Mouse (Mus musculus): ENCODE measurements at regions not wholly inside any gene's neighbourhood (a gene's known extent, or its start where the extent isn't known, plus 50 kb on each side); places are given as distances from the start of the nearest gene placed in this dataset.
A peak's percentile ranks its signal among the peaks of the same experiment; 100 is the strongest.
"Not testable (repeated sequence)": the region's sequence is repeated elsewhere in the genome, so short reads cannot be mapped to it uniquely, and the experiment has no call there.

DNA sequence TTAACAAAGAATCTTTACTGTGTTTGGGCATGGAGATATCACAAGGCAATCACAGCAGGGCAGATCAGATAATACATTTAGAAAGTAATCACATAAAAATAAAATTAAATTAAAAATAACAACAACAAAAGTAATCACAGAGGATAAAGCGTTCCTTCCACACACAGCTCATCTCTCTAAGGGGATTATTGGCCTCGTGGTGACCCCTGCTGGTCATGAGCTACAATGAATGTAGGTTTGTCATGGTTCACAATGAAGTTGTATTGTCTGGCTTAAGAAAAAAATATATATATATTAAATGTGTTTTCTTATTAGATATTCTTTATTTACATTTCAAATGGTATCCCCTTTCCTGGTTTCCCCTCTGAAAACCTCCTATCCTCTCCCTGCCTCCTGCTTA is 1039.1 kb upstream of the Zfp386 start:
- no peak for ATAC-seq (ENCODE audit: borderline replicate concordance, extremely low read depth, low FRiP score, low TSS enrichment)
- H3K27me3 ChIP-seq: no peaks in the 10 kb centered on the region
- 44% methylated on average over 2 of the region's 2 CpGs for WGBS

DNA sequence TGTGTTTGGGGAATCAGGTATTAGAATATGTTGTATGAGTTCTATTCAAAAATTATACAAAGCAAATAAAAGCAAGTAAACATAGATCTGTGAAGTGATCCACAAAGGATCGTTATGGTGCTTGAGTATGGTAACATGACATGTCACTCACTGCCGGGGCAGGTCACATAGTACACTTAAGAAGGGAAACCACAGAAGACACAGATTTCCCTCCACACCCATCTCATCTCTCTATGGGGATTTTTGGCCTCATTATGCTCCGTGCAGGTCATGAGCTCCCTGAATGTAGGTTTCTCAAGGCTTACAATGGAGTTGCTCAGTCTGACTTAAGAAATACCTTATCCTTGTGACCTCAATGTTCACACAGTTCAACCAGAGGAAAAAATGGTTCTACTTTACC is 1034.8 kb upstream of the Zfp386 start:
- ATAC-seq (ENCODE audit: borderline replicate concordance, extremely low read depth, low FRiP score, low TSS enrichment): no peak
- H3K9me3 ChIP-seq: no peaks in the 10 kb centered on the region; the same call in 1 of the 2 replicates
- no peaks in the 10 kb centered on the region for H3K27me3 ChIP-seq
- 80% methylated on average over 3 of the region's 3 CpGs for WGBS
- H3K4me1 ChIP-seq: no peaks in the 10 kb centered on the region
- no peak overlapping the region for H3K27ac ChIP-seq
- no peaks in the 10 kb centered on the region for H3K36me3 ChIP-seq
- no peak overlapping the region for H3K4me2 ChIP-seq
- H3K9ac ChIP-seq: no peak overlapping the region
- no peak overlapping the region for H3K4me3 ChIP-seq

More for the DNA sequence above, 1039.1 kb upstream of the Zfp386 start:
- no peaks in the 10 kb centered on the region for H3K4me1 ChIP-seq
- H3K4me3 ChIP-seq: no peak overlapping the region
- no peak overlapping the region for H3K27ac ChIP-seq
- H3K9ac ChIP-seq: no peak overlapping the region
- H3K36me3 ChIP-seq: no peaks in the 10 kb centered on the region
- H3K9me3 ChIP-seq: peaks cover 2% of the 10 kb centered on the region; the same call in 1 of the 2 replicates
- no peak overlapping the region for H3K4me2 ChIP-seq

DNA sequence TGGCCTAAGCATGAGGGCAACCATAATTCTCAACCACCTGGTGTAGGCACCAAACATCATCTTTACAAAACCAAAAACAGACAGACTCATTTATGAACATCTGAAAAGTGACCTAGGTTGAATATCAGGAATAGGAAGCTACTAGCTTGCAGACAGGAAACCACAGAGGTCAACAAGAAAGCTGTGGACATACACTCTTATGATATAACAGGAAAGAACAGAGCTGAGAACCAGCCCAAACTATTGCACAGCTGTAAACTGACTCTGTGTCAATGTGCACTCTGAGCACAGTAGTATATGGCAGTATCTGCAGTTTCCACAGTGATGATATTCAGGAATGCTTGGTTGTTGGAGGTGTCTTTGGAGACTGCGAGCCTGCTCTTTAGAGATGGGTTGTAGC is 1023.8 kb upstream of the Zfp386 start:
- H3K9ac ChIP-seq: no peak overlapping the region
- 79% methylated on average over 1 of the region's 1 CpGs for WGBS
- no peak overlapping the region for H3K4me3 ChIP-seq
- H3K36me3 ChIP-seq: no peaks in the 10 kb centered on the region
- no peaks in the 10 kb centered on the region for H3K4me1 ChIP-seq
- no peaks in the 10 kb centered on the region for H3K27me3 ChIP-seq
- H3K27ac ChIP-seq: no peak overlapping the region
- no peak overlapping the region for H3K4me2 ChIP-seq
- no peaks in the 10 kb centered on the region for H3K9me3 ChIP-seq
- ATAC-seq (ENCODE audit: borderline replicate concordance, extremely low read depth, low FRiP score, low TSS enrichment): no peak

GRCm38 (mm10) chr12:115034438-115035129 is 1012.9 kb upstream of the Zfp386 start:
- H3K4me1 ChIP-seq: no peaks in the 10 kb centered on the region
- no peak overlapping the region for H3K4me3 ChIP-seq
- no peaks in the 10 kb centered on the region for H3K9me3 ChIP-seq
- no peak overlapping the region for H3K4me2 ChIP-seq
- H3K9ac ChIP-seq: no peak overlapping the region
- no peaks in the 10 kb centered on the region for H3K27me3 ChIP-seq
- 69% methylated on average over 3 of the region's 3 CpGs for WGBS
- ATAC-seq (ENCODE audit: borderline replicate concordance, extremely low read depth, low FRiP score, low TSS enrichment): no peak
- no peak overlapping the region for H3K27ac ChIP-seq
- no peaks in the 10 kb centered on the region for H3K36me3 ChIP-seq

- no peak overlapping the region for H3K9ac ChIP-seq
- 71% methylated on average over 4 of the region's 4 CpGs for WGBS
- no peak overlapping the region for H3K4me3 ChIP-seq
- no peak for ATAC-seq (ENCODE audit: borderline replicate concordance, extremely low read depth, low FRiP score, low TSS enrichment)
- no peak overlapping the region for H3K27ac ChIP-seq
- H3K27me3 ChIP-seq: no peaks in the 10 kb centered on the region
- H3K4me2 ChIP-seq: no peak overlapping the region
- no peaks in the 10 kb centered on the region; the same call in 1 of the 2 replicates for H3K9me3 ChIP-seq
- H3K36me3 ChIP-seq: no peaks in the 10 kb centered on the region
- H3K4me1 ChIP-seq: no peaks in the 10 kb centered on the region
Measured at GRCm38 (mm10) chr12:115055080-115055479, 992.4 kb upstream of the Zfp386 start.

DNA sequence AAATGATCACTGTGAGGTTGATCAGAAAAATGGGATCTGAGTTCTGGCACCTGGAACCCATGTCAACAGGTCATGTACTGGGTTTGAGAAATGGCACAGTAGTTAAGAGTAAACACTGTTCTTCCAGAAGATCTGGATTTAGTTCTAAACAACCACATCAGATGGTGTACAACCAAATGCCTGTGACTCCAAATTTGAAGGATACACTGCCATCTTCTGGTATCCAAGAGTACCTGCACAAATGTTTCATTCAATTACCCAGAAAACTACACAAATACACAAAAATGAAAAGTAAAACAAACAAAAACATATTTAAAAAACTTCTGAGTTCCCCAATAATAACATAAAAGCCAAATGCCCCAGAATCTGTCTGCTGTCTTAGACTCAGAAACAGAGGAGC is 987.6 kb upstream of the Zfp386 start:
- not testable (repeated sequence) for H3K27ac ChIP-seq; H3K9ac ChIP-seq; H3K27me3 ChIP-seq; H3K9me3 ChIP-seq; H3K36me3 ChIP-seq; ATAC-seq (ENCODE audit: borderline replicate concordance, extremely low read depth, low FRiP score, low TSS enrichment); H3K4me3 ChIP-seq; H3K4me1 ChIP-seq; H3K4me2 ChIP-seq

DNA sequence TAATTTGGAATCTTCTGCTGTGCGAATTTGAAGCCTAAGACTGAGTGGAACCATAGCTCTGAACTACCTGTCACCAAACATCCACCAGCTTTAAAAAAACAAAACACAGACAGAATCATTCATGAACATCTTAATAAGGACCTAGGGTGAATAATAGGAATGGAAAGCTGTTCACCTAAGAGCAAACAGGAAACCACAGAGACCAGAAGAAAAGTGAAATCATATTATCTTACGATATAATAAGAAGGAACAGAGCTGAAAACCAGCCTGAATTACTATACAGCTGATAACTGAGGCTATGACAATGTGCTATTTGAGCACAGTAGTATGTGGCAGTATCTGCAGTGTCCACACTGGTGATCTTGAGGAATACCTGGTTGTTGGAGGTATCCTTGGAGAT is 980.3 kb upstream of the Zfp386 start:
- no peak for ATAC-seq (ENCODE audit: borderline replicate concordance, extremely low read depth, low FRiP score, low TSS enrichment)
- Histone ChIP-seq H3K9me3 (no peaks in the 10 kb centered on the region), H3K27me3 (no peaks in the 10 kb centered on the region), H3K27ac (no peak overlapping the region), H3K4me1 (no peaks in the 10 kb centered on the region), H3K4me2 (no peak overlapping the region), H3K4me3 (no peak overlapping the region), H3K9ac (no peak overlapping the region), H3K36me3 (no peaks in the 10 kb centered on the region)
- WGBS: 71% methylated on average over 2 of the region's 2 CpGs

GRCm38 (mm10) chr12:115091460-115091859 is 956.1 kb upstream of the Zfp386 start:
- not testable (repeated sequence) for H3K9ac ChIP-seq; H3K27me3 ChIP-seq; H3K27ac ChIP-seq; H3K4me2 ChIP-seq; H3K9me3 ChIP-seq; H3K4me3 ChIP-seq; ATAC-seq (ENCODE audit: borderline replicate concordance, extremely low read depth, low FRiP score, low TSS enrichment); H3K36me3 ChIP-seq; H3K4me1 ChIP-seq
- WGBS: 73% methylated on average over 2 of the region's 2 CpGs

GRCm38 (mm10) chr12:115109742-115110141 is 937.8 kb upstream of the Zfp386 start:
- Histone ChIP-seq H3K4me3 (no peak overlapping the region), H3K9ac (no peak overlapping the region), H3K36me3 (no peaks in the 10 kb centered on the region), H3K4me1 (no peaks in the 10 kb centered on the region), H3K4me2 (no peak overlapping the region), H3K27me3 (no peaks in the 10 kb centered on the region), H3K9me3 (no peaks in the 10 kb centered on the region; the same call in 1 of the 2 replicates), H3K27ac (no peak overlapping the region)
- ATAC-seq (ENCODE audit: borderline replicate concordance, extremely low read depth, low FRiP score, low TSS enrichment): peak; percentile 55; the same call in 1 of the 2 replicates

DNA sequence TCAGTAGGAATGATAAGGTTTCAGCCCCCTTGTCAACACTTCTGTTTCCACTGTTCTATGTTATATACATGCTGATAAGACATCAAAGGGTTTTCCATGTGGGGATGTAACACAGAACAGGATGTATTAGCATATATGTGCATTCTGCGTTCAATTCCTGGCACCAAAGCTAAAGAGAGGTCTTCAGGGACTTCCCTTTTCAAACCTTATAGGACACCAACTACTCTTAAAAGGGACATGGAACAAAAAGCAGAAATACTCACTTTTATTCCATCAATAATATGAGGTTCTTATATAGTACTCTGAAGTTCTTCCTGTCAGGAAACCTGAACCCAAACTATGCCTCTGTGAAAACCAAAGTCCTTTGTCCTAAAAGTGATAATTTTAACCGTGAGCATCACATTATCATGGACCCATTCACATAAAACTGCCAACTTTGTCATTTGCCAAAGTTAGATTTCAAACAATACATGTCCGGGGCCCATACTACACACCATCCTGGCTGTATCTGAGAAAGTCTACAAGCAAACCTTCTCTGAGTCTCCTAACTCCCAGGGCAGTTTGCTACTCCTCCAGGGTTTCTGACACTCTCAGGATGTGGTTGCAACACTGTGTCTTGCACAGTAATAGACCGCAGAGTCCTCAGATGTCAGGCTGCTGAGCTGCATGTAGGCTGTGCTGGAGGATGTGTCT is 928.2 kb upstream of the Zfp386 start:
- ATAC-seq (ENCODE audit: borderline replicate concordance, extremely low read depth, low FRiP score, low TSS enrichment); H3K27ac ChIP-seq; H3K4me1 ChIP-seq; H3K27me3 ChIP-seq; H3K4me2 ChIP-seq; H3K36me3 ChIP-seq; H3K9ac ChIP-seq; H3K4me3 ChIP-seq; H3K9me3 ChIP-seq: not testable (repeated sequence)
- WGBS: 70% methylated on average over 4 of the region's 4 CpGs

- H3K36me3 ChIP-seq: no peaks in the 10 kb centered on the region
- 52% methylated on average over 1 of the region's 1 CpGs for WGBS
- ATAC-seq (ENCODE audit: borderline replicate concordance, extremely low read depth, low FRiP score, low TSS enrichment): no peak
Measured at GRCm38 (mm10) chr12:115121259-115121658, 926.3 kb upstream of the Zfp386 start.

GRCm38 (mm10) chr12:115121899-115122298 is 925.6 kb upstream of the Zfp386 start:
- no peaks in the 10 kb centered on the region for H3K9me3 ChIP-seq
- ATAC-seq (ENCODE audit: borderline replicate concordance, extremely low read depth, low FRiP score, low TSS enrichment): no peak
- no peak overlapping the region for H3K4me2 ChIP-seq

More at GRCm38 (mm10) chr12:115121259-115121658, 926.3 kb upstream of the Zfp386 start:
- no peaks in the 10 kb centered on the region for H3K4me1 ChIP-seq
- H3K9ac ChIP-seq: no peak overlapping the region
- no peak overlapping the region for H3K4me3 ChIP-seq
- H3K4me2 ChIP-seq: no peak overlapping the region
- no peaks in the 10 kb centered on the region for H3K27me3 ChIP-seq
- no peak overlapping the region for H3K27ac ChIP-seq
- H3K9me3 ChIP-seq: no peaks in the 10 kb centered on the region

More at GRCm38 (mm10) chr12:115121899-115122298, 925.6 kb upstream of the Zfp386 start:
- Histone ChIP-seq H3K36me3 (no peaks in the 10 kb centered on the region), H3K27ac (no peak overlapping the region), H3K4me3 (no peak overlapping the region), H3K27me3 (no peaks in the 10 kb centered on the region), H3K9ac (no peak overlapping the region), H3K4me1 (no peaks in the 10 kb centered on the region)
